Mouse (Mus musculus) fibroblast of lung, adult 2 months (primary cell): ENCODE results near the gene Actb.

Source experiments
- DNase-seq: peaks from one replicate; pipeline ENCODE4 v3.0.0-alpha.2; 2011; ENCODE audit warnings: low read depth

Actb gene

GRCm38 (mm10) chr5:142906532-142907047 lies at the start of gene Actb:
TSS of gene Actb (minus strand) at chr5:142906754.
- DNase-seq, result peak; percentile 77

GRCm38 (mm10) chr5:142953641-142954040 lies 47.1 kb upstream of the Actb start:
- DNase-seq, result no peak

GRCm38 (mm10) chr5:142950405-142950804 lies 43.9 kb upstream of the Actb start:
- DNase-seq, result no peak

- no peak for DNase-seq
Observed at GRCm38 (mm10) chr5:142949580-142949979, 43.0 kb upstream of the Actb start.

DNA sequence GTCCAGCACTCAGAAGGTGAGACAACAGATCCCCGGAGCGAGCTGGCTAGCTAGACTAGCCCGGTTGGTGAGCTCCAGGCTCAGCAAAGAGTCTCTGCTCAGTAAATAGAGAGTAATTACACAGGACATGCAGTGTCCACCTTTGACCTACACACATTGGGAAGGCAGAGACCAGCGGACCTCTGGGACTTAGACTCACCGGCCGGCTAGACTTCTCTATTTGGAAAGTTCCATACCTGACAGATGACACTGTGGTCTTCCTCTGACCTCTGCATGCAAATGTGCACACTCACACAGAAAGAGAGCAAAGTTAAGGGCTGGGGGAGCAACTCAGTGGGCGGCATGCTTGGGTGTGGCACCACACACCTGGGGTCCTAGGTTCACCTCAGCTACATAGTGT lies 40.9 kb upstream of the Actb start:
- DNase-seq, result no peak

- no peak for DNase-seq
Observed at GRCm38 (mm10) chr5:142944979-142945682, 38.6 kb upstream of the Actb start.

GRCm38 (mm10) chr5:142940393-142940792 lies 33.8 kb upstream of the Actb start:
- no peak for DNase-seq

DNA sequence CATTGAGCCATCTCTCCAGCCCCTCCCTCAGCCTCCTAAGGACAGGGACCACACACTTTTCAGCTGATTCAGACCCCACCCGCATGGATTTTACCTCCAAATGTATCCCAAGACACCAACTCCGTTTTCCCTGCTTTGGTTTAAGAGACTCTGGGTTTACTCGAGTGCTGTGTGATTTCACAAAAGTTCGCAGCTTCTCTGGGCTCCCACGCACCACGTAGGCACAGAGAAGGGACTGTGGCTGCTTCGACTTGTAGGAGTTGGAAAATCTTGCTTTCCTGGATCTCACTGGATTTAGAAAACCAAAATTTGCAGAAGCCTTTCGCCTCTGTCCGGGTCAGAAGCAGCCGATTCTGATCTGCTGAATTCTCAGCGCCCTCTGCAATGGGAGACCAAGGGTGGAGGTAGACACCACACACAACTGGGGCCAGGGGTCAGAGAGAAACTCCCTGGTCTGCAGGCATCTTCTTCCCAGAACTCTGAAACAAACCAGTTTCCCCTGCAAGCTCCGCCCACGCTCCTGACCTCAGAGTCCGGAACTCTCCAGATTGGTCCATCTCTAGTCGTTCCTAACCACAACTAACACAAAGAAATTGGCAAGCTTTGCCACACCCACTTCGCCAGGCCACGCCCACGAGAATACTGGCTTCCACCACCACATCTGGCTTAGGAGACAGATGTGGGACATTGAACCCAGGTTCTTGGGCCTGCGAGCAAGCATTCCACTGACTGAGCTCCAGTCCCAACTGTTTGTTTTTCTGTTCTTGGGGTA lies 31.6 kb upstream of the Actb start:
- DNase-seq, result no peak

- no peak for DNase-seq
Observed at GRCm38 (mm10) chr5:142936336-142936719, 29.8 kb upstream of the Actb start.

- no peak for DNase-seq
Observed at GRCm38 (mm10) chr5:142935642-142936335, 29.2 kb upstream of the Actb start.

DNA sequence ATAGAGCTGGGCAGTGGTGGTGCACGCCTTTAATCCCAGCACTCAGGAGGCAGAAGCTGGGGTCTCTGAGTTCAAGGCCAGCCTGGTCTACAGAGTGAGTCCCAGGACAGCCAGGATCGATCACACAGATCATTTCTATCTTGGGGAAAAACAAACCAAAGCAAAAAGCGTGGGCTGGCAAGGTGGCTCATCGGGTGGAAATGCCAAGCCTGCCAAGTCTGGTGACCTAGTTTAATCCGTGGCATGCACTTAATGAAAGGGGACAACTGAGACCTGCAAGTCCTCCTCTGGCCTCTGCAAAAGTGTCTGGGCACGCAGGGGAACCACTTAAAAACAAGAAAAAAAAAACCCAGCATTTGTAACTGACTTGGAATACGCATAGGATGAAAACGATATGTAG lies 26.2 kb upstream of the Actb start:
- no peak for DNase-seq

GRCm38 (mm10) chr5:142932084-142932685 lies 25.6 kb upstream of the Actb start:
- DNase-seq, result peak; percentile 50

DNA sequence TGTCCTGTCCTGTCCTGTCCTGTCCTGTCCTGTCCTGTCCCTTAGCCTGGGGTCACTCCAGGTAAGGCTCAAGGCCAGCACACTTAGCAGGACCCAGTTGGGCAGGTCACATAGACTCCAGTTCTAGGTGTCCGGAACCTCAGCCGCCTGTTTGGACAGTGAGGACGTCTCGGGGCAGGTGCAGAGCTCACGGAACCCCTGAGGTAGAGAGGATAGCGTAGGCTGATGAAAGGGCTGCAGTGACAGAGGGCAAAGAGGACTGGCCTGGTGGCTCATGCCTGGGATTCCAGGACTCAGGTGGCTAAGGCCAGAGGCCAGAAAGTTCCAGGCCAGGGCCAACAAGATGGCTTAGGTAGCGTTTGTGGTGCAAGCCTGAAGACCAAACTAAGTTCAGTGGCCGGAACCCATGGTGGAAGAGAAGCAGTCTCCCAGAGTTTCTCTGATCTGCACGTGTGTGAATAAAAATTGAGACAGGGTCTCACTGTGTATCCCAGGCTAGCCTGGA lies 24.7 kb upstream of the Actb start:
- no peak for DNase-seq

- no peak for DNase-seq
Observed at GRCm38 (mm10) chr5:142929400-142929752, 22.8 kb upstream of the Actb start.

GRCm38 (mm10) chr5:142928749-142929399 lies 22.3 kb upstream of the Actb start:
- DNase-seq, result no peak

DNA sequence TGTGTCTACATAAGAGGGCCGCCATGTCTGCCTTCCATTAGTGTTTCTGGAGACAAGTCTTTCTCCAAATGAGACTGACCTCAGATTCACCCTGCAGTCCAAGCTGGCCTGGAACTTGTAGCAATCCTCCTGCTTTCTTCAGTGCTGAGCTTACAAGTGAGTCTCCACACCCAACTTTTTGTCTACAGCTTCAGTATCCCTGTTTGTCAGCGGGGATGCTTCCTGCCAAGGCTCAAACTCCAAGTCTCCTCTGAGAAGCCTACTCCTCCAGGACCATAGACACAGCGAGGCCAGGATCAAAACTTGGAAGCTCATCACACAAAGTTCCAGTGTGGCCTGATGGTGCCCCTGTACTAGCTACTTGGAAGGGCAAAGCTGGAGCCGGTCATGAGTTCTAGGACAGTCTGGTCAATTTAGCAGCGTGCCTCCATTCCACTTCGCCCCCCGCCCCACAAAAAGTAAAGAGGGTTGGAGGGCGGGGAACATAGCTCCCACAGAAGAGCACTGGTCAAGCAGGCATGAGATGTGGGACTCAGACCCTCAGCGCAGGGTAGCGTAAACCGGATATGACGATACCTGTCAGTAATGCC lies 20.9 kb upstream of the Actb start:
- no peak for DNase-seq

GRCm38 (mm10) chr5:142926940-142927228 lies 20.3 kb upstream of the Actb start:
- DNase-seq, result no peak

- no peak for DNase-seq
Observed at GRCm38 (mm10) chr5:142926204-142926939, 19.8 kb upstream of the Actb start.

DNA sequence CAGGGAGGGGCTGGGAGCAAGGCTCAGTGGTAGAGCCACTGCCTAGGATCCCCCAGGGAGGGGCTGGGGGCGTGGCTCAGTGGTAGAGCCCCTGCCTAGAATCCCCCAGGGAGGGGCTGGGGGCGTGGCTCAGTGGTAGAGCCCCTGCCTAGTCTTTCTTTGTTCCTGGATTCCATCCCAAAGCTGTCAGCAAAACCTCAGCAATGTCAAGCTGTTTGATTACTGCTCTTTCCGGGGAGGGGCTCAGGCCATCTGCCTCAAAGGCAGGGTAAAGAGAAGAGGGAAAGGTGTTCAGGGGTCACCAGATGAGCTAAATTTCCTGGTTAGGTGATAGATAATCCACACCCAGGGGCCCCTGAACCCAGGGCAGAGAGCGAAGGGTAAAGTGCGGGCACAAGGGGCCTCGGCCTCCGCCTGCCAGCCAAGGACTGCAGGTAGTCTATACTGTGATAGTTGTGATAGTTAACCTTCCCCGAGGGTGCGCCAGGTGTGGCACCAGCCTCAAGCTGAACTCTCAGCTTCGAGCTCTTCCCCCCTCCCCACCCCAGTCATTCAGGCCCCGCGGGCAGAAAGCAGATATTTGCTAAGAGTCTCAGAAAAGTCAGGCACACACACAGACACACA lies 17.9 kb upstream of the Actb start:
- no peak for DNase-seq

DNA sequence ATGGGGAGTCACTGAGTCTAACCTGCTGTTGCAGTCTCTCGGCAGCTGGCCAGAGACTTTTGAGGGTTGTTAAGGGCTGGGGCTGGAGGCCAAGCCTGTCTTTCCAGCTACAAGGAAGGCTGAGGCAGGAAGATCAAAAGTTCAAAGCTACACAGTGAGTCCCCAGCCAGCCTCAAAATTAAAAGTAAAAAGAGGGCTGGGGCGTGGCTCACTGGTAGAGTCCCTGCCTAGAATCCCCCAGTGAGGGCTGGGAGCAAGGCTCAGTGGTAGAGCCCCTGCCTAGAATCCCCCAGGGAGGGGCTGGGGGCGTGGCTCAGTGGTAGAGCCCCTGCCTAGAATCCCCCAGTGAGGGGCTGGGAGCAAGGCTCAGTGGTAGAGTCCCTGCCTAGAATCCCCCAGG lies 17.2 kb upstream of the Actb start:
- no peak for DNase-seq
